Mouse (Mus musculus) cerebellum, postnatal 25 days (tissue): ENCODE measurements around the gene Gapvd1.
A peak's percentile ranks its signal among the peaks of the same experiment; 100 is the strongest.
"Not testable (repeated sequence)": the region's sequence is repeated elsewhere in the genome, so short reads cannot be mapped to it uniquely, and the experiment has no call there.

ENCODE experiments used
- DNase-seq, 2 experiments: peaks; one replicate each; pipeline ENCODE4 v3.0.0; 2021; ENCODE audit warnings: mixed read lengths in 2 of 2

Gene Gapvd1

GRCm38 (mm10) chr2:34754551-34755358 is at the start of gene Gapvd1:
Gene Gapvd1 (minus strand): TSS chr2:34755232.
- peak; percentile 37 to 48 for DNase-seq

GRCm38 (mm10) chr2:34804815-34805214 is 49.8 kb upstream of the Gapvd1 start:
- DNase-seq: peak in 1 of 2 experiments; percentile 22

GRCm38 (mm10) chr2:34804172-34804571 is 49.1 kb upstream of the Gapvd1 start:
- DNase-seq: no peak

GRCm38 (mm10) chr2:34803746-34804145 is 48.7 kb upstream of the Gapvd1 start:
- DNase-seq: no peak

GRCm38 (mm10) chr2:34802565-34803245 is 47.7 kb upstream of the Gapvd1 start:
- peak in 1 of 2 experiments; percentile 34 for DNase-seq

- peak; percentile 96 to 98 for DNase-seq
These were observed 46.8 kb upstream of the Gapvd1 start for GRCm38 (mm10) chr2:34801516-34802482.

- DNase-seq: no peak
These were observed 45.3 kb upstream of the Gapvd1 start for GRCm38 (mm10) chr2:34800371-34800770.

GRCm38 (mm10) chr2:34799357-34800256 is 44.6 kb upstream of the Gapvd1 start, which contains the start of gene Rabepk:
Gene Rabepk (minus strand): TSS chr2:34799912.
- DNase-seq: peak; percentile 81 to 88

GRCm38 (mm10) chr2:34795426-34795825 is 40.4 kb upstream of the Gapvd1 start:
- no peak for DNase-seq

GRCm38 (mm10) chr2:34794511-34794910 is 39.5 kb upstream of the Gapvd1 start:
- no peak for DNase-seq

GRCm38 (mm10) chr2:34792543-34792942 is 37.5 kb upstream of the Gapvd1 start:
- not testable (repeated sequence) for DNase-seq

- DNase-seq: no peak
These were observed 35.2 kb upstream of the Gapvd1 start for GRCm38 (mm10) chr2:34790282-34790681.

- peak; percentile 32 to 54 for DNase-seq
These were observed 29.1 kb upstream of the Gapvd1 start for GRCm38 (mm10) chr2:34784085-34784484.

GRCm38 (mm10) chr2:34783064-34784020 is 28.3 kb upstream of the Gapvd1 start:
- DNase-seq: no peak

GRCm38 (mm10) chr2:34777237-34777868 is 22.3 kb upstream of the Gapvd1 start:
- DNase-seq: no peak

GRCm38 (mm10) chr2:34774493-34774892 is 19.5 kb upstream of the Gapvd1 start:
- no peak for DNase-seq

- DNase-seq: no peak
These were observed 18.6 kb upstream of the Gapvd1 start for GRCm38 (mm10) chr2:34773673-34774072.

- no peak for DNase-seq
These were observed 17.5 kb upstream of the Gapvd1 start for GRCm38 (mm10) chr2:34772252-34773235.
